Mouse (Mus musculus) MEL (cell line): Measurements from ENCODE around the gene Gm4559. TPM values are rescaled to one million over a fixed set of nuclear protein-coding genes. Genes with fewer than 3 reads are reported as not detected.
"Not testable (repeated sequence)": the region's sequence is repeated elsewhere in the genome, so short reads cannot be mapped to it uniquely, and the experiment has no call there.

Source experiments
- DNase-seq: peaks from one replicate; pipeline ENCODE4 v3.0.0; 2011; ENCODE audit warnings: low read depth, low spot score
- H3K27ac ChIP-seq: 2 replicates; pipeline ENCODE4 v1.5.1; 2012; ENCODE audit warnings: low read depth, mild to moderate bottlenecking, control low read depth, low read length, moderate library complexity; ENCODE audit not compliant: control insufficient read depth
- H3K27me3 ChIP-seq, 2 experiments: fragments of 150-350 bp in 1 of 2; sonication (generic) in 1 of 2; 2 replicates each; pipeline ENCODE4 v1.6.1; 2012; ENCODE audit warnings: low read length in 2 of 2, mild to moderate bottlenecking in 2 of 2, improper control_type of control experiment in 1 of 2, moderate library complexity in 1 of 2; ENCODE audit not compliant: insufficient read depth in 2 of 2, control insufficient read depth in 1 of 2
- H3K36me3 ChIP-seq, 2 experiments: 2 replicates each; pipeline ENCODE4 v1.6.1; 2012 to 2014; ENCODE audit warnings: low read length in 2 of 2, improper control_type of control experiment in 1 of 2, inconsistent platforms in 1 of 2, mild to moderate bottlenecking in 1 of 2; ENCODE audit not compliant: insufficient read depth in 2 of 2, control insufficient read depth in 1 of 2
- H3K4me1 ChIP-seq, 2 experiments: fragments of 150-350 bp in 1 of 2; sonication (generic) in 1 of 2; 2 replicates each; pipeline ENCODE4 v1.6.1; 2012; ENCODE audit warnings: low read length in 2 of 2, improper control_type of control experiment in 1 of 2, mild to moderate bottlenecking in 1 of 2; ENCODE audit not compliant: insufficient read depth in 2 of 2, control insufficient read depth in 1 of 2
- H3K4me3 ChIP-seq, 2 experiments: fragments of 150-350 bp in 1 of 2; sonication (generic) in 1 of 2; 2 replicates each; pipeline ENCODE4 v1.5.1; 2012; ENCODE audit warnings: low read depth in 2 of 2, low read length in 2 of 2, mild to moderate bottlenecking in 2 of 2, moderate library complexity in 2 of 2, control low read depth in 1 of 2, improper control_type of control experiment in 1 of 2; ENCODE audit not compliant: control insufficient read depth in 1 of 2, insufficient read depth in 1 of 2
- H3K79me2 ChIP-seq: 2 replicates; pipeline ENCODE4 v1.6.1; 2012; ENCODE audit warnings: mild to moderate bottlenecking, low read length, moderate library complexity; ENCODE audit not compliant: control insufficient read depth, poor library complexity, insufficient read depth
- H3K9ac ChIP-seq: 2 replicates; pipeline ENCODE4 v1.6.1; 2012; ENCODE audit warnings: low read depth, mild to moderate bottlenecking, control low read depth, low read length, moderate library complexity; ENCODE audit not compliant: control insufficient read depth, poor library complexity, severe bottlenecking
- H3K9me3 ChIP-seq: fragments of 150-350 bp; sonication (generic); replicated peaks from 2 replicates; pipeline ENCODE4 v1.6.1; 2012; ENCODE audit warnings: mild to moderate bottlenecking, low read length, improper control_type of control experiment, moderate library complexity; ENCODE audit not compliant: insufficient read depth
- CHD2 ChIP-seq: IDR thresholded peaks from 2 replicates; pipeline ENCODE4 v1.6.1; 2011; ENCODE audit warnings: low read length, improper control_type of control experiment
- CTCF ChIP-seq, 3 experiments: IDR thresholded peaks in 2 of 3; conservative IDR thresholded peaks in 1 of 3; 2 replicates each; pipeline ENCODE4 v1.5.1; 2011 to 2012; ENCODE audit warnings: low read length in 3 of 3, low read depth in 2 of 3, mild to moderate bottlenecking in 2 of 3, improper control_type of control experiment in 1 of 3, inconsistent platforms in 1 of 3, mixed read lengths in 1 of 3, moderate library complexity in 1 of 3; ENCODE audit not compliant: control insufficient read depth in 1 of 3, insufficient read depth in 1 of 3, poor library complexity in 1 of 3, severe bottlenecking in 1 of 3
- GABPA ChIP-seq: IDR thresholded peaks from 2 replicates; pipeline ENCODE4 v1.6.1; 2012; ENCODE audit warnings: low read depth, mild to moderate bottlenecking, inconsistent platforms, low read length, improper control_type of control experiment, moderate library complexity
- MAZ ChIP-seq: IDR thresholded peaks from 2 replicates; pipeline ENCODE4 v1.6.1; 2012; ENCODE audit warnings: low read depth, mild to moderate bottlenecking, inconsistent platforms, low read length, improper control_type of control experiment
- MYC ChIP-seq: IDR thresholded peaks from 2 replicates; pipeline ENCODE4 v1.6.1; 2011; ENCODE audit warnings: low read depth, mild to moderate bottlenecking, low read length, improper control_type of control experiment, moderate library complexity
- NELFE ChIP-seq: IDR thresholded peaks from 2 replicates; pipeline ENCODE4 v1.6.1; 2011; ENCODE audit warnings: low read depth, low read length, improper control_type of control experiment
- RAD21 ChIP-seq: IDR thresholded peaks from 2 replicates; pipeline ENCODE4 v1.6.1; 2011; ENCODE audit warnings: mild to moderate bottlenecking, low read depth, low read length, improper control_type of control experiment
- SIN3A ChIP-seq: IDR thresholded peaks from 2 replicates; pipeline ENCODE4 v1.6.1; 2012; ENCODE audit warnings: low read length, improper control_type of control experiment, inconsistent platforms
- SMC3 ChIP-seq: IDR thresholded peaks from 2 replicates; pipeline ENCODE4 v1.6.1; 2011; ENCODE audit warnings: low read depth, low read length, improper control_type of control experiment
- ZMIZ1 ChIP-seq: IDR thresholded peaks from 2 replicates; pipeline ENCODE4 v1.6.1; 2012; ENCODE audit warnings: low read depth, mild to moderate bottlenecking, inconsistent platforms, low read length, improper control_type of control experiment, moderate library complexity
- polyA plus RNA-seq, 2 experiments: library from polyadenylated mRNA; stranded (reverse) in 1 of 2; unstranded in 1 of 2; fragments of >175 nt in 1 of 2; fragments of >200 nt in 1 of 2; gene quantifications; 2 replicates each; pipeline versions ENCODE4 v1.2.1 to v1.2.4; 2012; ENCODE audit warnings: low replicate concordance in 2 of 2, low read depth in 1 of 2; ENCODE audit not compliant: insufficient read length in 2 of 2, insufficient read depth in 1 of 2, missing spikeins in 1 of 2
- total RNA-seq: library from RNA; depleted of rRNA; stranded (reverse); fragments of 300-350 nt; gene quantifications from 2 replicates; pipeline ENCODE4 v1.2.3, GENCODE M21; 2012

The Gm4559 gene
- total and polyA plus RNA-seq, 3 experiments, result not detected

- peak; percentile 37 for DNase-seq
- peak; percentile 17; the same call in 1 of the 2 replicates for TF ChIP-seq SMC3
- TF ChIP-seq CTCF (IDR thresholded peaks at IDR 0.05 in 2 of 3, conservative IDR thresholded peaks at IDR 0.05 in 1 of 3; ENCODE audit: control insufficient read depth in 1 of 3, insufficient read depth in 1 of 3, low read depth in 2 of 3, low read length in 3 of 3, poor library complexity in 1 of 3, severe bottlenecking in 1 of 3), result peak; percentile 45 to 83 (median 61)
- not testable (repeated sequence) for H3K4me3 ChIP-seq
Measured at GRCm38 (mm10) chr7:142293851-142294250, 19.7 kb upstream of the Gm4559 start.

GRCm38 (mm10) chr7:142285910-142286612, 11.9 kb upstream of the Gm4559 start:
- not testable (repeated sequence) for H3K9me3 ChIP-seq, H3K79me2 ChIP-seq, H3K9ac ChIP-seq, H3K4me3 ChIP-seq, H3K4me1 ChIP-seq, DNase-seq, H3K27me3 ChIP-seq, H3K27ac ChIP-seq, H3K36me3 ChIP-seq

More at GRCm38 (mm10) chr7:142293851-142294250, 19.7 kb upstream of the Gm4559 start:
- H3K27me3 ChIP-seq, H3K4me1 ChIP-seq, H3K27ac ChIP-seq, H3K9ac ChIP-seq, H3K9me3 ChIP-seq, H3K36me3 ChIP-seq, H3K79me2 ChIP-seq: not testable (repeated sequence)

- TF ChIP-seq CHD2 (no peak), GABPA (no peak), NELFE (no peak), MYC (no peak), SIN3A (no peak), MAZ (no peak), CTCF (IDR thresholded peaks at IDR 0.05 in 2 of 3, conservative IDR thresholded peaks at IDR 0.05 in 1 of 3; ENCODE audit: control insufficient read depth in 1 of 3, insufficient read depth in 1 of 3, low read depth in 2 of 3, low read length in 3 of 3, poor library complexity in 1 of 3, severe bottlenecking in 1 of 3) (no peak), ZMIZ1 (no peak), RAD21 (no peak)
- TF ChIP-seq, all 39 proteins: peak for 0
- Histone ChIP-seq H3K79me2 (no peaks in the 10 kb centered on the region; the same call in 1 of the 2 replicates), H3K9me3 (no peaks in the 10 kb centered on the region), H3K9ac (no peak overlapping the region), H3K4me3 (peak overlapping the region in 1 of 2 experiments; percentile 25; a peak in 2 of 4 replicates), H3K27me3 (no peaks in the 10 kb centered on the region; a peak in 2 of 4 replicates), H3K36me3 (no peaks in the 10 kb centered on the region), H3K4me1 (no peaks in the 10 kb centered on the region), H3K27ac (no peak overlapping the region)
- no peak for DNase-seq
Measured at GRCm38 (mm10) chr7:142285130-142285835, 11.1 kb upstream of the Gm4559 start.
